Mouse (Mus musculus) spleen, adult 2 months (tissue): Measurements from ENCODE around the gene Nemp1.

Experiments used
- CTCF ChIP-seq: fragments of 200-500 bp; IDR thresholded peaks from 2 replicates; pipeline ENCODE4 v1.5.1; 2011; ENCODE audit warnings: mild to moderate bottlenecking, inconsistent platforms; ENCODE audit not compliant: insufficient read depth, insufficient read length, insufficient replicate concordance; ENCODE audit errors: extremely low read depth
- POLR2A ChIP-seq: fragments of 200-500 bp; IDR thresholded peaks from 2 replicates; pipeline ENCODE4 v1.6.1; 2011; ENCODE audit warnings: low read depth, low read length, inconsistent platforms

DNA sequence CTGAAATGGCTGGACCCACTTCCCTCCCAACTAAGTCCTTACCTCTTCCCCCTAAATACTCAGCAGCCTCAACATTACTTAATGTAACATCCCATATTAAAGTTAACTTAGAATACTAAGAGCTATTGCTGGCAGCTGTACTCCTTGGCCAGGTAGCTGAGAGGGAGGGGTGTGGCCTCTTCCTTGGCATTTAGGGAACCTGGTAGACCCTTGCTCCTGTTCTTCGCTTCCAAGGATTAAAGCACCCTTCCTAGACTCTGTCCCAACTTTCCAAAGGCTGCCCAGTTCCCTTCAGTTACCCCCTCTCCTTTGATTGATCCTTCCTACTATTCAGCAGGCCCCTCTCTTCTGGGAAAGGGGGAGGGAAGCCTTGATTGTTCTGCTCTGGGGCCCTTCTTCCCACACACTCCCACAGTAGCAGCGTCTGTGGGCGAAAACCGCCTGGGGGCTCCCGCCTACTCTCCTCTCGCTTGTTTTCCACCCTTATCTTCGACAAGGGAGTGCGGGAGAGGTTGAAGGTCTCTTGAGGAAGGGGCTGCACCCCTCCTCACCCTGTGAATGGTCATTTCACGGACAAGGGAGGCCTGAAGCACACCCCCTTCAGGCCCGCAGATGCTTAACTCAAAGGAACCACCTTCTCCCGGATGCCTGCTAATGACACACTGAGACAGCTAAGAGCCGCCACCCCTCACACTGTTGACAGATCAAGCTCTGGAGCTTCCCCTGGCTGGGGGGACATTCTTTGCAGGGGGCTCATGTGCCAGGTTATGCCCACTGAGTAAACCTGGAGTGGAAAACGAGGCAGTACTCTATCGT, 1.1 kb upstream of the Nemp1 start:
- TF ChIP-seq CTCF (no peak), POLR2A (no peak)
